Mouse (Mus musculus) cortical plate, adult 2 months (tissue): ENCODE results near the gene Galns. TPM values are rescaled to one million over a fixed set of nuclear protein-coding genes. Genes with fewer than 3 reads are reported as not detected.

Source experiments
- H3K27ac ChIP-seq: fragments of 200-500 bp; 2 replicates; pipeline ENCODE4 v1.5.1; 2012; ENCODE audit warnings: low read length, control low read depth, inconsistent platforms; ENCODE audit not compliant: insufficient read depth
- H3K4me1 ChIP-seq: fragments of 200-500 bp; 2 replicates; pipeline ENCODE4 v1.6.1; 2011; ENCODE audit warnings: low read length; ENCODE audit not compliant: control insufficient read depth, insufficient read depth
- H3K4me3 ChIP-seq: fragments of 200-500 bp; 2 replicates; pipeline ENCODE4 v1.5.1; 2011; ENCODE audit warnings: mild to moderate bottlenecking, low read length, control low read depth; ENCODE audit not compliant: insufficient read depth
- CTCF ChIP-seq: fragments of 200-500 bp; IDR thresholded peaks from 2 replicates; pipeline ENCODE4 v1.5.1; 2011; ENCODE audit warnings: mild to moderate bottlenecking, control low read depth, low read length; ENCODE audit not compliant: insufficient read depth; ENCODE audit errors: extremely low read depth
- POLR2A ChIP-seq: fragments of 200-500 bp; IDR thresholded peaks from 2 replicates; pipeline ENCODE4 v1.6.1; 2011; ENCODE audit warnings: mild to moderate bottlenecking, low read length, control low read depth; ENCODE audit not compliant: insufficient read depth; ENCODE audit errors: extremely low read depth
- polyA plus RNA-seq: library from polyadenylated mRNA; depleted of rRNA; stranded (reverse); fragments of >200 nt; gene quantifications from 2 replicates; pipeline ENCODE4 v1.2.3, GENCODE M21; 2012; rRNA removed

Gene Galns
- polyA plus RNA-seq = 7.2 and 8.8 TPM in 2 replicates

DNA sequence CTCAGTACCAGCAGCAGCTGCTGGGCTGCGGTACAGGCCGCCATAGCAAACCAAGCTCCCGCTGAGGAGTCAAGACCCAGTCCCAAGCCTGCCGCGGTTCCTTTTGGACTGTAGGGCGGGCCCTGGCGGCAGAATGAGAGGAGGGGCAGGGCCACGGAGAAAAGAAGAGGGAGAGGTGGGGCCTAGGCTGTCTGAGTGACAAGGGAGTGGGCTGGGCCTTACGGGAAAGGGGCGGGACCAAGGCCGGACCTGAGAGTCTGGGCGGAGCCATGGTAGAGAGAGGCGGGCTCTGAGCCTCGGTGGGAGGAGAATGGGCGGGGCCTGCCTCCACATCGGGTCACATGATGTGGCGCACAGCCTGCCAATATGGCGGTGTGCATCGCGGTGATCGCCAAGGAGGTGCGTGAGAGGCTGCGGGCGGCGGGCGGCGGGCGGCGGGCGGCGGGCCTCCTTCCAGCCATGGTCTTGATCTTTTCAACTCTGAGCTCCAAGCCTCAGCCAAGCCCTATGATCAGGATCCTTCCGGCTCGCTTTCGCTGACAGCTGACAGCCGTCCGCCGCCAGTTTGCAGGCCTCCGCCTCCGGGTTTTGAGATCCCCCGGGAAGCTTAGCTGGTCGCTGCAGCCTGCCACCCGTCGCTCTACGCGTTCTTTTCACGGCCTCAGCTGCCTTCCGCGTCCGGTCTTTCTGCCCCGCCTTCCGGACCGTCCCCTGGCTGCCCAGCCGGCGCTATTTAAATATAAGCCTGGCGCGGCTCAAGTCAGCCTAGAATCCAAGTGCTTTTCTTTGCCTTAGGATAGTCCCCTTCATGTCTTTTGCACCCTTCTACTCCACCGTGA lies at the start of gene Galns, which contains the start of gene Trappc2l:
Gene Galns, minus strand, starts transcription at position 169 of the 839 bp plus-strand sequence.
Gene Trappc2l, plus strand, starts transcription at position 346 of the 839 bp plus-strand sequence.
- Histone ChIP-seq H3K27ac (peak within 1 kb of the TSS; percentile 53), H3K4me1 (peaks cover 7% of the 10 kb centered on the region), H3K4me3 (peak within 1 kb of the TSS; percentile 71)
- TF ChIP-seq CTCF (no peak), POLR2A (peak; percentile 71)

DNA sequence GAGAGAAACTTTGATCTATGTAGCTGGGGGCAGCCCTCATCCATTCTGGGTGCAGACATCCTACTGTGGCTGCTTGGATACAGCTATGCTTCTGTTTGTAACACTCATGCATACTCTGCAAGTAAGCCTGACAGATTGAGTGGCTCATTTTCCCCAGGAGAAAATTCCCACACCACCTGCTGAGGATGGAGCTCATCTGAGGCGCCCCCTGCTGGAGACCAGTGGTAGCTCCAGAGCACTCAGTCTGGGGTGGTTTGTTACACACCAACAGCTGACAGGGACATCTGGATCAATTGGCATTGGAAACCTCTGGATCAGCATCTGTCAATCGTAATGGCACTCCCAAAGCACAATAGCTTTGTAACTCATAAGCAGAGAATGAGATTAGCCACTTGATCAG lies 48.8 kb upstream of the Galns start:
- peaks cover 15% of the 10 kb centered on the region for H3K4me1 ChIP-seq
- TF ChIP-seq CTCF = peak; percentile 45
- TF ChIP-seq POLR2A = no peak

DNA sequence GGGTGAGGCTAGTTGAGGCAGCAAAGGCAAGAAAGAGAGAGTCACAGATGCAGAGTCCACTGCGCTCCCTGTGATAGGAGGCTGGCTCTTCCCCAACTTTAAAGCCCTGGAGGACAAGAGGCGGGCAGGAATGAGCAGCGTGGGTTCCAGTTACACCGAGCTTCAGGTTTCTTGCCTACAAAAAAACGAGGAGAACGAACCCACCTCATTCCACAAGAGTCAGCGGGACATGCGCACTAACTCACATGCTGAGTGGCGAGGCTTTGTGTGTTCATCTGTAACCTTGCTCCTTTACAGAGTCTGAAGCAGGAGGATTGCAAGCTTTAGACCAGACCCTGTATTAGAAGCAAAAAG lies 47.5 kb upstream of the Galns start:
- Histone ChIP-seq H3K4me3 (no peak overlapping the region), H3K4me1 (peaks cover 11% of the 10 kb centered on the region), H3K27ac (no peak overlapping the region)
- TF ChIP-seq CTCF = no peak
- no peak for TF ChIP-seq POLR2A

More for the DNA sequence above, 48.8 kb upstream of the Galns start:
- Histone ChIP-seq H3K27ac (no peak overlapping the region), H3K4me3 (no peak overlapping the region)

DNA sequence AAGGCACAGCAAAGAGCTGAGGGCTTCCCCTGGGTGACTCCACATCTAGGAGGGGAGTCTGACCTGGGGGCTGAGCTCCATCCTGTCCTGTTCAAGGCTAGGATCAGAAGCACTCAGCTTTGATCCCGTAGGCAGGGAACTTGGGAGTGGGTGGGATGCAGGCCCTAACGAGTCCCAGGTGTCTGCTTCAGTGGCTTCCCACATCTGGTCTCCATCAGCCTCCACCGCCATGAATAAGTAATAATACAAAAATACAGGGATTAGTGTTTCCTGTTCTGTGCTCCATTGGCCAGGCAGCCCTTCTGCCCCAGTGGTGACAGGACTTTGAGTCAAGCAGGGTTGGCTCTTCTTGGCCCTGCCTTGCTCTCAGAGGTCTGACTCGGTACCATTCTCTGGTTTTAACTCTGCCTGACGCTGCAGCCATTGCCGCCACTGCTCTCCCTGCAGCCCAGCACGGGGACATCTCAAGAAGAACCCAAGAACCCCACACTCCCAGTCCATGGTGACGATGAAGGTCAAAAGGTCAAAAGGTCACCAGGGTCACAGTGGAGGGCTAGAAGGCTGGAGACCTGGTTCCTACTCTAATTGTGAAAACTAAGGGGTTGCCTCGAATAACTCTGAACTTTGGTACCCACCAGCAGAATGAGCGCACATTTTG lies 47.0 kb upstream of the Galns start:
- Histone ChIP-seq H3K27ac (no peak overlapping the region), H3K4me3 (no peak overlapping the region), H3K4me1 (peaks cover 11% of the 10 kb centered on the region)
- TF ChIP-seq CTCF (no peak), POLR2A (no peak)

DNA sequence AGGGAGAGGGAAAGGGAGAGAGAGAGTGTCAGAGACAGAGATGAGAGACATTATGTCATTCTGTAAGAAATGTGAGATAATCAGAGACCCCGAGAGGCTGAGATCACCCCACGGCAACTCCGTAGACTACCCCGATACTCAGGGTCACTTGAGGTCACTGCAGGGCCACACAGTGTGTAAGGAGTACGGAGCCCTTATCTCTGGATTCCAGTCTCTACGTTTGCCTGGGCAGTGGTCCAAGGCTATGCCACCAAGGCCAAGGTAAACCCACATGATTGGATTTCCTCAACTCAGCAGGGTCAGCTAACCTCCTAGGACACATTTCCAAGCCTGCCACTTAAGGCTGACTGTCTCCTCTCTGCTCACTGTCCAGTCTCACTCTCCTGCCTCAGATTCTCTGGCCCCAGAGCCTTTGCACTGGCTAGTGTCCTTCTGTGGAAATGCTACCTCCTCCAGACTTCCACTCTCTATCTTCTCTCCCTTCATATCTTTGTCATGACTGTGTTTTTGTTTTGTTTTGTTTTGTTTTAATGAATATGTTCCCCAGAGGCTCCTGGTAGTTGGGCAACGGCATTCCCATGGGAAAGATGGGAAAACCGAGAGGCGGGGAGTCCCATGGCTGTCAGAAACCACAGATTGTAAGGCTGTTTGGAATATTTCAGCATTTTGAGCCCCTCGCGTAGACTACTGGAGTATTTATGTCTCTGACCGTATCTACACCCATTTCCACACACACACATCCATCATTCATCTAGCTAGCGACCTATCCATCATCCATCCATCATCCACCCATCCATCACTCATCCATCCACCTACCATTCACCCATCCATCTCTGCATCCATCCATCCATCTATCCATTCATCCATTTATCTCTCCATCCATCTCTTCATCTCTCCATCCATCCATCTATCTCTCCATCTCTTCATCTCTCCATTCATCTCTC lies 45.1 kb upstream of the Galns start:
- TF ChIP-seq CTCF = no peak
- TF ChIP-seq POLR2A = no peak
- H3K4me1 ChIP-seq = peaks cover 6% of the 10 kb centered on the region
- no peak overlapping the region for H3K27ac ChIP-seq
- H3K4me3 ChIP-seq = no peak overlapping the region

DNA sequence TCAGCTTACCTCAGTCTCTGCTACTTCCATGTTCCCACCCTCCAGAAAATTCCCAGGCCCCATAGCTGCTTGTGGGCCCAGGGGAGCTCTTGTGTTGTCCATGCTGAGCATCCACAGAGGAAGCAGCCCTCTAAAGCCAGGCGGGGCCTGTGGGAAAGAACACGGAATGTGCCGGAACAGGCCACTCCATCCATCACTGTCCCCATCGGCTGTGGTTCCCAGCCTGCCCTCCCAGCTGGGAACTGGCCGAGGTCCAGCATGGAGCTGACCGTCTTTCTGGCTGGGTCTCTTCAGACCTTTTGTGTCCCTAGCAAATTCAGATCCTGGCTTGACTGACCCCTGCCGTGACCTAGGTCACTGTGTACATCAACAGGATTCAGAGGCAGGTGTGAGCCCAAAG lies 43.5 kb upstream of the Galns start:
- H3K4me1 ChIP-seq = 0 out of 2 replicates have a peak, but pooled peaks cover 2% of the 10 kb centered on the region
- no peak overlapping the region for H3K4me3 ChIP-seq
- no peak overlapping the region for H3K27ac ChIP-seq
- no peak for TF ChIP-seq CTCF
- no peak for TF ChIP-seq POLR2A

DNA sequence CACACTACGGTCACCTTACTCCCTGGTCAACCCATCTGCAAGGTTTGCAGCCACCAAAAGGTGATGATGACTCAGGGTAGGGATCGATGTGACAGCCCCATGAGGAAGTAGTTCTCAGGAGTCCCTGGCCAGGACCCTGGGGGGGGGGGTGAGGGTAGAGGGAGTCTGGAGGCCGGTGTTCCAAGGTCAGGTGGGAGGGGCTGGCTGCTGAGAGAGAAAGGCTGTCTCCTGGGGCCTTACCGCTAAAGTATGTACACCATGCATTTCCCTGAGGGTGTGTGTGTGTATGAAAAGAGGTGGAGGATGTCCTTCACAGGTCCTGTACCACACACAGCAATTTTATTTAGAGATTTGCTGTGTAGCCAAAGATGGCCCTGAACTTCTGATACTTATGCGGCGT lies 41.4 kb upstream of the Galns start:
- Histone ChIP-seq H3K4me1 (0 out of 2 replicates have a peak, but pooled peaks cover 2% of the 10 kb centered on the region), H3K4me3 (no peak overlapping the region), H3K27ac (no peak overlapping the region)
- TF ChIP-seq POLR2A (no peak), CTCF (no peak)

DNA sequence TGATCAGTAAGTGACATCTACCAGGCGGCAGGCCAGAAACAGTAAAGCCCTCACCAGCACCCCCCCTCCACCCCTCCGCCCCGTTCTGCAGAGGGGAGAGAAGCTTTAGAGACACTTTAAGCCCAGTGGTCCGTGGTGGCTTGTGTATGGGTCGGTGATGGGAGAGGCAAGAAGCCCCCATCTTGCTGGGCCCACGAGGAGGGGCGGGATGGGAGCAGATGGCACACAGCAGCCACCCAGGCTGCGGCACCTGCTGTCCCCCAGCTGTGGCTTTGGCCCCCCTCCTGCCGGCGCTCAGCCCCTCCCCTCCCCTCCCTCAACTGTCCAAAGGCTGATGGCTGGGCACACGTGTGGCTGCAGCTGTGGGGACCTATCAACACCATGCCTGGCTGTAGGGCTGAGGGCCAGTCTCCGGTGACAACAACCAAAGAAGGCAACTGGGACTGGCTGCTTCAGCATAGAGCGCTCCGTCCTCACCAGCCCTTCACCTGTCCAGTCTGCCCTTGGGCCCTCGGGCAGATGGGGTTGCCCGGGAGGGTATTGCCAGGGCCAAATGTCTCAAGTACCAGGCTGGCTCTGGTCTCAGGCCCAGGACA lies 40.2 kb upstream of the Galns start:
- Histone ChIP-seq H3K27ac (no peak overlapping the region), H3K4me1 (0 out of 2 replicates have a peak, but pooled peaks cover 2% of the 10 kb centered on the region), H3K4me3 (no peak overlapping the region)
- TF ChIP-seq CTCF = no peak
- TF ChIP-seq POLR2A = no peak
